Mouse (Mus musculus): ENCODE data around the gene Gpr137b. TPM values are rescaled to one million over a fixed set of nuclear protein-coding genes. Genes with fewer than 3 reads are reported as not detected.

Gene Gpr137b
- polyA plus RNA-seq (2012; rRNA removed) = 57.7 and 58.1 TPM in 2 replicates

GRCm38 (mm10) chr13:13393228-13394095 lies at the start of gene Gpr137b:
Gene Gpr137b, minus strand, starts transcription at chr13:13394014.

GRCm38 (mm10) chr13:13437460-13438015 lies 43.7 kb upstream of the Gpr137b start, which contains the start of gene Nid1:
Gene Nid1, plus strand, starts transcription at chr13:13437551.

Other genes with a start within 250 kb of the Gpr137b start
- not detected in 2 replicates for gene Prl2c5, start 211.3 kb downstream of the Gpr137b start, polyA plus RNA-seq (2012; rRNA removed)
- gene Nid1, start 43.5 kb upstream of the Gpr137b start, polyA plus RNA-seq (2012; rRNA removed) = 56.8 and 58.2 TPM in 2 replicates
- 1.7 and 2.1 TPM in 2 replicates for gene Lyst, start 196.4 kb upstream of the Gpr137b start, polyA plus RNA-seq (2012; rRNA removed)